Mouse (Mus musculus) CH12.LX (cell line): ENCODE results near the gene Kcnd3. TPM values are rescaled to one million over a fixed set of nuclear protein-coding genes. Genes with fewer than 3 reads are reported as not detected.

Source experiments
- DNase-seq: peaks from one replicate; pipeline ENCODE4 v3.0.0-alpha.2; 2013; ENCODE audit errors: extremely low read depth
- H3K27ac ChIP-seq: 2 replicates; pipeline ENCODE4 v1.5.1; 2012; ENCODE audit warnings: low read depth, mild to moderate bottlenecking, control low read depth, moderate library complexity; ENCODE audit not compliant: insufficient read depth
- H3K27me3 ChIP-seq: replicated peaks from 2 replicates; pipeline ENCODE3; 2012; ENCODE audit warnings: inconsistent platforms
- H3K36me3 ChIP-seq, 2 experiments: replicated peaks in 1 of 2; 2 replicates each; pipeline versions ENCODE3 to v1.6.1; 2012; ENCODE audit warnings: inconsistent platforms in 1 of 2, low read length in 1 of 2, mild to moderate bottlenecking in 1 of 2, mixed read lengths in 1 of 2, moderate library complexity in 1 of 2; ENCODE audit not compliant: control insufficient read depth in 1 of 2, insufficient read depth in 1 of 2
- H3K4me1 ChIP-seq, 2 experiments: 2 replicates each; pipeline ENCODE4 v1.6.1; 2012; ENCODE audit warnings: inconsistent platforms in 1 of 2, moderate library complexity in 1 of 2; ENCODE audit not compliant: insufficient read depth in 2 of 2, control insufficient read depth in 1 of 2
- H3K4me2 ChIP-seq: 2 replicates; pipeline ENCODE4 v1.6.1; 2012; ENCODE audit warnings: low read depth, mild to moderate bottlenecking, control low read depth; ENCODE audit not compliant: poor library complexity, insufficient read depth, severe bottlenecking
- H3K4me3 ChIP-seq, 3 experiments: fragments of 150-350 bp in 1 of 3; sonication (generic) in 1 of 3; replicated peaks in 1 of 3; 2 replicates each; pipeline versions ENCODE3 to v1.5.1; 2011 to 2012; ENCODE audit warnings: low read depth in 2 of 3, low read length in 2 of 3, mild to moderate bottlenecking in 2 of 3, moderate library complexity in 2 of 3, control low read depth in 1 of 3, improper control_type of control experiment in 1 of 3, inconsistent platforms in 1 of 3, mixed read lengths in 1 of 3; ENCODE audit not compliant: poor library complexity in 1 of 3
- H3K79me2 ChIP-seq: replicated peaks from 2 replicates; pipeline ENCODE4 v1.6.1; 2012; ENCODE audit warnings: mild to moderate bottlenecking, moderate library complexity; ENCODE audit not compliant: control insufficient read depth, poor library complexity, insufficient read depth, severe bottlenecking; ENCODE audit errors: extremely low read depth
- H3K9ac ChIP-seq: 2 replicates; pipeline ENCODE4 v1.6.1; 2012; ENCODE audit warnings: low read depth, mild to moderate bottlenecking, control low read depth, moderate library complexity; ENCODE audit not compliant: insufficient read depth
- H3K9me3 ChIP-seq: replicated peaks from 2 replicates; pipeline ENCODE3; 2012; ENCODE audit warnings: low read length, inconsistent platforms, mixed read lengths
- CHD2 ChIP-seq: IDR thresholded peaks from 2 replicates; pipeline ENCODE4 v1.6.1; 2011; ENCODE audit warnings: low read length, improper control_type of control experiment
- CTCF ChIP-seq, 2 experiments: IDR thresholded peaks in 1 of 2; conservative IDR thresholded peaks in 1 of 2; 2 replicates each; pipeline ENCODE4 v1.5.1; 2011 to 2012; ENCODE audit warnings: low read depth in 2 of 2, low read length in 2 of 2, improper control_type of control experiment in 1 of 2, inconsistent platforms in 1 of 2, mild to moderate bottlenecking in 1 of 2, moderate library complexity in 1 of 2
- ELF1 ChIP-seq: IDR thresholded peaks from 2 replicates; pipeline ENCODE4 v1.6.1; 2014; ENCODE audit warnings: low read depth, mild to moderate bottlenecking, inconsistent platforms, low read length, improper control_type of control experiment
- EP300 ChIP-seq: IDR thresholded peaks from 2 replicates; pipeline ENCODE4 v1.6.1; 2011; ENCODE audit warnings: low read length, improper control_type of control experiment
- ETS1 ChIP-seq: conservative IDR thresholded peaks from 2 replicates; pipeline ENCODE4 v1.6.1; 2012; ENCODE audit warnings: low read depth, mild to moderate bottlenecking, inconsistent platforms, low read length, improper control_type of control experiment, moderate library complexity
- GABPA ChIP-seq: IDR thresholded peaks from 2 replicates; pipeline ENCODE4 v1.6.1; 2012; ENCODE audit warnings: low read depth, low read length, improper control_type of control experiment, inconsistent platforms; ENCODE audit not compliant: insufficient replicate concordance
- IRF4 ChIP-seq: IDR thresholded peaks from 2 replicates; pipeline ENCODE4 v1.6.1; 2014; ENCODE audit warnings: low read depth, mild to moderate bottlenecking, inconsistent platforms, low read length, improper control_type of control experiment
- MAFK ChIP-seq: IDR thresholded peaks from 2 replicates; pipeline ENCODE4 v1.6.1; 2011; ENCODE audit warnings: low read length, improper control_type of control experiment; ENCODE audit not compliant: insufficient replicate concordance
- MEF2A ChIP-seq: IDR thresholded peaks from 2 replicates; pipeline ENCODE4 v1.6.1; 2014; ENCODE audit warnings: low read depth, mild to moderate bottlenecking, inconsistent platforms, low read length, improper control_type of control experiment, borderline replicate concordance
- MYC ChIP-seq: IDR thresholded peaks from 2 replicates; pipeline ENCODE4 v1.6.1; 2011; ENCODE audit warnings: low read depth, mild to moderate bottlenecking, improper control_type of control experiment, low read length
- NRF1 ChIP-seq: IDR thresholded peaks from 2 replicates; pipeline ENCODE4 v1.6.1; 2014; ENCODE audit warnings: low read depth, mild to moderate bottlenecking, inconsistent platforms, low read length, improper control_type of control experiment, moderate library complexity
- PAX5 ChIP-seq: IDR thresholded peaks from 2 replicates; pipeline ENCODE4 v1.6.1; 2012; ENCODE audit warnings: low read length, inconsistent platforms, mixed read lengths
- POLR2A ChIP-seq: IDR thresholded peaks from 2 replicates; pipeline ENCODE4 v1.6.1; 2011; ENCODE audit warnings: low read depth, mild to moderate bottlenecking, improper control_type of control experiment, low read length
- POLR2AphosphoS2 ChIP-seq: IDR thresholded peaks from 2 replicates; pipeline ENCODE4 v1.6.1; 2011; ENCODE audit warnings: low read depth, low read length, improper control_type of control experiment
- RCOR1 ChIP-seq: conservative IDR thresholded peaks from 2 replicates; pipeline ENCODE4 v1.6.1; 2012; ENCODE audit warnings: low read depth, mild to moderate bottlenecking, inconsistent platforms, low read length, improper control_type of control experiment
- SIN3A ChIP-seq: IDR thresholded peaks from 2 replicates; pipeline ENCODE4 v1.6.1; 2012; ENCODE audit warnings: low read length, improper control_type of control experiment, inconsistent platforms
- SMC3 ChIP-seq: IDR thresholded peaks from 2 replicates; pipeline ENCODE4 v1.6.1; 2011; ENCODE audit warnings: low read depth, low read length, improper control_type of control experiment
- TBP ChIP-seq: conservative IDR thresholded peaks from 2 replicates; pipeline ENCODE4 v1.6.1; 2011; ENCODE audit warnings: low read depth, low read length, improper control_type of control experiment
- UBTF ChIP-seq: IDR thresholded peaks from 2 replicates; pipeline ENCODE4 v1.6.1; 2012; ENCODE audit warnings: low read depth, mild to moderate bottlenecking, inconsistent platforms, low read length, improper control_type of control experiment, moderate library complexity
- ZKSCAN1 ChIP-seq: IDR thresholded peaks from 2 replicates; pipeline ENCODE4 v1.6.1; 2012; ENCODE audit warnings: low read depth, inconsistent platforms, low read length, improper control_type of control experiment, borderline replicate concordance
- dilution Hi-C: fragments of 300-500 bp; cut with MboI; formaldehyde crosslinking; loops from 2 replicates; pipeline ENCODE4 v1.14.3; 2020; ENCODE audit warnings: low sequenced_read_pairs; ENCODE audit not compliant: extremely low pct_unique_long_range_greater_than_20kb, extremely low pct_ligation_motif_present
- in situ Hi-C: fragments of 300-500 bp; cut with MboI; formaldehyde crosslinking; loops from 3 replicates; pipeline ENCODE4 v1.14.3; 2019; ENCODE audit warnings: low sequenced_read_pairs, low pct_ligation_motif_present, low pct_unique_long_range_greater_than_20kb, mixed read lengths
- polyA plus RNA-seq: library from polyadenylated mRNA; unstranded; fragments of >175 nt; gene quantifications from 2 replicates; pipeline ENCODE4 v1.2.1, GENCODE M21; 2012; ENCODE audit warnings: low read depth; ENCODE audit not compliant: insufficient read length
- total RNA-seq, 2 experiments: library from RNA; depleted of rRNA; stranded (reverse); fragments of 300-350 nt in 1 of 2; fragments of >200 nt in 1 of 2; gene quantifications; 2 replicates each; pipeline ENCODE4 v1.2.3; 2012 to 2014

Gene Kcnd3
- total and polyA plus RNA-seq, 3 experiments, result not detected

GRCm38 (mm10) chr3:105600483-105600882 lies 148.4 kb downstream of the Kcnd3 start:
- Histone ChIP-seq H3K4me2 (no peak overlapping the region), H3K27ac (no peak overlapping the region), H3K4me1 (0 out of 4 replicates have a peak, but pooled peaks cover 0 to 2% of the 10 kb centered on the region in 2 experiments), H3K36me3 (no peaks in the 10 kb centered on the region), H3K4me3 (no peak overlapping the region), H3K79me2 (no peaks in the 10 kb centered on the region), H3K9ac (no peak overlapping the region), H3K27me3 (peaks cover 73% of the 10 kb centered on the region), H3K9me3 (peaks cover 8% of the 10 kb centered on the region)
- TF ChIP-seq POLR2AphosphoS2 (no peak), RCOR1 (no peak), CHD2 (no peak), MEF2A (no peak), SMC3 (no peak), MAFK (no peak), PAX5 (no peak), NRF1 (no peak)
- DNase-seq, result no peak
- dilution Hi-C loops (no loop called here), in situ Hi-C loops (no loop called here)

- Histone ChIP-seq H3K9me3 (peaks cover 8% of the 10 kb centered on the region), H3K4me3 (no peak overlapping the region), H3K79me2 (no peaks in the 10 kb centered on the region), H3K27me3 (peaks cover 82% of the 10 kb centered on the region), H3K9ac (no peak overlapping the region), H3K4me2 (no peak overlapping the region), H3K4me1 (no peaks in the 10 kb centered on the region), H3K36me3 (no peaks in the 10 kb centered on the region), H3K27ac (no peak overlapping the region)
- TF ChIP-seq PAX5, result no peak
- no peak for TF ChIP-seq ETS1
- no peak for TF ChIP-seq CTCF (conservative IDR thresholded peaks at IDR 0.05 in 1 of 2, IDR thresholded peaks at IDR 0.05 in 1 of 2; ENCODE audit: low read depth in 2 of 2, low read length in 2 of 2)
- TF ChIP-seq TBP, result no peak
- TF ChIP-seq GABPA, result no peak
- no peak for TF ChIP-seq SIN3A
- in situ Hi-C loops (no loop called here), dilution Hi-C loops (no loop called here)
- DNase-seq, result no peak
Measured at GRCm38 (mm10) chr3:105602966-105603365, 150.8 kb downstream of the Kcnd3 start.

- no peak overlapping the region for H3K9ac ChIP-seq
- H3K36me3 ChIP-seq, result no peaks in the 10 kb centered on the region
- peaks cover 84% of the 10 kb centered on the region for H3K27me3 ChIP-seq
- in situ Hi-C loops (no loop called here), dilution Hi-C loops (no loop called here)
- TF ChIP-seq POLR2A (no peak), NRF1 (no peak), MYC (no peak), EP300 (no peak), ZKSCAN1 (no peak), POLR2AphosphoS2 (no peak), UBTF (no peak), ELF1 (no peak), IRF4 (no peak)
- H3K27ac ChIP-seq, result no peak overlapping the region
- no peak overlapping the region for H3K4me2 ChIP-seq
- peaks cover 8% of the 10 kb centered on the region for H3K9me3 ChIP-seq
- no peaks in the 10 kb centered on the region for H3K79me2 ChIP-seq
- no peak for DNase-seq
- H3K4me1 ChIP-seq, result no peaks in the 10 kb centered on the region
- H3K4me3 ChIP-seq, result no peak overlapping the region
Measured at GRCm38 (mm10) chr3:105605726-105606125, 153.6 kb downstream of the Kcnd3 start.
